Mouse (Mus musculus) thymus, adult 2 months (tissue): Measurements from ENCODE around the gene Batf.

Experiments used
- CTCF ChIP-seq: fragments of 200-500 bp; IDR thresholded peaks from 2 replicates; pipeline ENCODE4 v1.5.1; 2012; ENCODE audit warnings: mild to moderate bottlenecking, control low read depth, low read length, moderate library complexity, borderline replicate concordance; ENCODE audit not compliant: control insufficient read depth, poor library complexity, insufficient read depth; ENCODE audit errors: extremely low read depth
- POLR2A ChIP-seq: fragments of 200-500 bp; IDR thresholded peaks from 2 replicates; pipeline ENCODE4 v1.6.1; 2012; ENCODE audit warnings: mild to moderate bottlenecking, low read length, control low read depth, moderate library complexity; ENCODE audit not compliant: control insufficient read depth, poor library complexity, insufficient read depth; ENCODE audit errors: extremely low read depth

DNA sequence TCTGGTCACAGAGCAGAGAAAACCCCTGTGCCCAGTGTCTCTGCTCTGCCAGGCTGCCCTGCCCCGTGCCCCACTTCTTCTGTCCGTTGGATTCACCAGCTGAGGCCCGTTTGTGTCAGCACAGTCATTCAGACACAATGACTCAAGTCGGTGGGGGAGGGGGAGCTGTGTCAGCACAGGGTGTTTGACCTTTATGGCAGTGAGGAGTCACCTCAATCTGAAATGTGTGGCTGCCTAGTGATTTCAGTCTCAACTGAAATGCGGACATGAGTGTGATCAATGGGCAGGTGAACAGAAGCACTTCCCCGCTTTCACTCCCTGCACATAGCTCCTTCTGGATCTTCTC is 43.4 kb downstream of the Batf start:
- TF ChIP-seq POLR2A (no peak), CTCF (no peak)
